Mouse (Mus musculus) liver, embryonic 14.5 days (tissue): ENCODE data around the gene Tmem132e.

Experiments used
- CTCF ChIP-seq: IDR thresholded peaks from 2 replicates; pipeline ENCODE4 v1.5.1; 2016; ENCODE audit warnings: antibody characterized with exemption, low read depth, control low read depth
- EP300 ChIP-seq: IDR thresholded peaks from 2 replicates; pipeline ENCODE4 v1.6.1; 2016; ENCODE audit warnings: antibody characterized with exemption, low read depth

DNA sequence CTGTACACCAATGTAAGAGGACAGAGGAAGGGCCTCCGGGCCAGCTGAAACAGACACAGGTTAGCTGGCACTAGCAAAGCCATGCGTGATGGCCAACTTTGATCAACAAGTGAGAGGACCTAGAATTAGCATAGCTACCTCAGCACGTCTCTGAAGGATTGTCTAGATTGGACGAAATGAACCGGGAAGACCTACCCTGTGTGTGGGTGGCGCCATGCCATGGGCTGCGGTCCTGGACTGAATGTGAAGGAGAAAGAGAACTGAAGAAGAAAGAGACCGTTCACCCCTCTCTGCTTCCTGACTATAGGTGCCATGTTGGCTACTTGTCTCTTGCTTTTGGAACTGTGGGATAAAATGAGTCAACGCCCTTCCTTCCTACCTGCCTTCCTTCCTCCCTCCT, 76.8 kb downstream of the Tmem132e start:
- no peak for TF ChIP-seq CTCF
- no peak for TF ChIP-seq EP300
